Mouse (Mus musculus) midbrain, embryonic 11.5 days (tissue): ENCODE measurements around the gene Clec1b. TPM values are rescaled to one million over a fixed set of nuclear protein-coding genes. Genes with fewer than 3 reads are reported as not detected.

Experiments used
- ATAC-seq: fragments of 200-750 bp; cut with Nextera tagmentation; 2 replicates; pipeline ENCODE4 v1.8.0; 2017; ENCODE audit warnings: moderate TSS enrichment, moderate library complexity; ENCODE audit not compliant: low FRiP score
- DNase-seq: peaks from one replicate; pipeline ENCODE4 v3.0.0; 2015; ENCODE audit warnings: low spot score; ENCODE audit errors: missing footprints
- H3K27ac ChIP-seq: fragments of 300-500 bp; sonication (generic); 2 replicates; pipeline ENCODE4 v1.5.1; 2014; ENCODE audit warnings: low read depth, low read length
- H3K27me3 ChIP-seq: fragments of 300-500 bp; sonication (generic); 2 replicates; pipeline ENCODE4 v1.6.1; 2014; ENCODE audit warnings: mild to moderate bottlenecking, low read length, moderate library complexity, mixed read lengths; ENCODE audit not compliant: control insufficient read depth, insufficient read depth
- H3K36me3 ChIP-seq: fragments of 300-500 bp; sonication (generic); 2 replicates; pipeline ENCODE4 v1.6.1; 2014; ENCODE audit warnings: mild to moderate bottlenecking, low read length, moderate library complexity, mixed read lengths; ENCODE audit not compliant: control insufficient read depth, insufficient read depth
- H3K4me1 ChIP-seq: fragments of 300-500 bp; sonication (generic); 2 replicates; pipeline ENCODE4 v1.6.1; 2014; ENCODE audit warnings: low read length; ENCODE audit not compliant: control insufficient read depth, insufficient read depth
- H3K4me2 ChIP-seq: fragments of 300-500 bp; sonication (generic); 2 replicates; pipeline ENCODE4 v1.6.1; 2014; ENCODE audit warnings: mild to moderate bottlenecking, moderate library complexity
- H3K4me3 ChIP-seq: fragments of 300-500 bp; sonication (generic); 2 replicates; pipeline ENCODE4 v1.5.1; 2014; ENCODE audit warnings: low read depth, low read length
- H3K9ac ChIP-seq: fragments of 300-500 bp; sonication (generic); 2 replicates; pipeline ENCODE4 v1.6.1; 2014; ENCODE audit warnings: low read length
- H3K9me3 ChIP-seq: fragments of 300-500 bp; sonication (generic); 2 replicates; pipeline ENCODE4 v1.6.1; 2016; ENCODE audit warnings: low read length; ENCODE audit not compliant: control insufficient read depth
- WGBS: fragments of 180-500 bp; shearing (Covaris S2); extraction: QIAGEN DNeasy Blood & Tissue Kit; methylation state at CpG from one replicate; pipeline ENCODE4 v1.1.7; 2014; 5-methylcytosine and 5-hydroxymethylcytosine counted together
- polyA plus RNA-seq: library from polyadenylated mRNA; unstranded; fragments of >200 nt; fragmentation: Nextera tagmentation; extraction: Ambion mirVana; gene quantifications from 2 replicates; pipeline ENCODE4 v1.2.1, GENCODE M21; 2014

The Clec1b gene
- polyA plus RNA-seq, 1 experiment from 2014 or later = 11.3 TPM

DNA sequence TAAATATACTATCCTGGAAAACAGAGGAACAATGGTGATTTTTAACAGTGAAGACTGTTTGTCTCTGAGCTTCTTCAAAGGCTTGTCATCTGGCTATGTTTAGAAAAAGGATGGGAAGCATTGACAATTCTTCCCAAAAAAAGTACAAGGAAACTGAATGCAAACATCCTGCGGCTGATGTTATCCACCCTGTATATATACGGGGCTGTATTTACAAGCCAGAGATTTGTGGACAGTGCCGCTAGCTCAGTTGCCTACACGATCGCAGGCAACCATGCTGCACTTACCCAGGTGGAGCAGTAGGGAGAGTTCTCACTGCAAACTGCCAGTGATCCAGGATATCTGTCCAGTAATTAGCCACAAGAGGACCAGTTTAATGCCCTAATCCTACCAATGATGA lies 28.1 kb downstream of the Clec1b start:
- WGBS = 80% methylated on average over 5 of the region's 5 CpGs
- Histone ChIP-seq H3K4me3 (no peak overlapping the region), H3K9ac (no peak overlapping the region), H3K27me3 (no peaks in the 10 kb centered on the region), H3K36me3 (no peaks in the 10 kb centered on the region), H3K9me3 (no peaks in the 10 kb centered on the region), H3K27ac (no peak overlapping the region), H3K4me1 (no peaks in the 10 kb centered on the region), H3K4me2 (no peak overlapping the region)
- ATAC-seq = no peak
- no peak for DNase-seq

DNA sequence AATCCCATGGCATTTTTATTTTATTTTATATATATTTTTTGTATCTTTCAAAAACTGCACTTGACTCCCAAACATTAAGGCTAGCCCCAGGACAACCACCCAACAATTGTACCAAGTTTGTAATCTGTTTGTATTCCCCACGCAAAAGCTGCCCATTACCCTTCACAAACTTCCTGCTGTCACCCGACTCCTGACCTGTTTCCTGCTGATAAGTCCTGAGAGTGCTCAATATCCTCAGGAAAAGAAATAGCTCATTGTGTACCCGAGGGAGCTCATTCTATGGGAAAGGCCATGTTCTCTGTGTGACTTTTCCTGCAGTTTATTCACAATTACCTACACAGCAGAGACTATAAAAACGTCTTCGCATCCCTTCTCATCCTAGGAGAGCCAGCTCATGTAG lies 28.7 kb downstream of the Clec1b start:
- H3K4me3 ChIP-seq = no peak overlapping the region
- no peaks in the 10 kb centered on the region for H3K27me3 ChIP-seq
- H3K9ac ChIP-seq = no peak overlapping the region
- H3K4me2 ChIP-seq = no peak overlapping the region
- ATAC-seq = no peak
- H3K9me3 ChIP-seq = no peaks in the 10 kb centered on the region
- H3K27ac ChIP-seq = no peak overlapping the region
- no peak for DNase-seq
- H3K4me1 ChIP-seq = no peaks in the 10 kb centered on the region
- WGBS = 47% methylated on average over 5 of the region's 5 CpGs
- no peaks in the 10 kb centered on the region for H3K36me3 ChIP-seq

DNA sequence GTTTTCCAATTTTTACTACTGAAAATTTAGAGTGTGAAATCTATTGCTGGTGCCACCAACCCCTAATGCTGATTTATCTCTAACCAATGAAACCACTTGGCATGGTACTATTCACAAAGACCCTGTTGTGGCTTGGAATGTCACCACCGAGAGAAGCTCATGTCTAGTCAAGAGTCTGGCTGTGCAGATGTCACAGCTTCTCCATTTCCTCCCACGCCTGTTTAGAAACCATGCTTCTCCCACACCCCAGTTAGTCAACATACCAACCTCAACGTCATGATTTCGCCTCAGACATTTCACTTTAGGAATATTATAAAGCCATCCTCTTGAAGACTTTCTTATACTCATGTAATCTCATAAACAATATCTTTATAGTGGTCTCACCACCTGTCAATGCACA lies 30.2 kb downstream of the Clec1b start:
- no peak overlapping the region for H3K4me3 ChIP-seq
- DNase-seq (no peak), ATAC-seq (no peak)
- 88% methylated on average over 4 of the region's 4 CpGs for WGBS
- H3K27ac ChIP-seq = no peak overlapping the region
- no peaks in the 10 kb centered on the region for H3K36me3 ChIP-seq
- no peaks in the 10 kb centered on the region for H3K4me1 ChIP-seq
- H3K9me3 ChIP-seq = no peaks in the 10 kb centered on the region
- no peak overlapping the region for H3K9ac ChIP-seq
- no peak overlapping the region for H3K4me2 ChIP-seq
- no peaks in the 10 kb centered on the region for H3K27me3 ChIP-seq

DNA sequence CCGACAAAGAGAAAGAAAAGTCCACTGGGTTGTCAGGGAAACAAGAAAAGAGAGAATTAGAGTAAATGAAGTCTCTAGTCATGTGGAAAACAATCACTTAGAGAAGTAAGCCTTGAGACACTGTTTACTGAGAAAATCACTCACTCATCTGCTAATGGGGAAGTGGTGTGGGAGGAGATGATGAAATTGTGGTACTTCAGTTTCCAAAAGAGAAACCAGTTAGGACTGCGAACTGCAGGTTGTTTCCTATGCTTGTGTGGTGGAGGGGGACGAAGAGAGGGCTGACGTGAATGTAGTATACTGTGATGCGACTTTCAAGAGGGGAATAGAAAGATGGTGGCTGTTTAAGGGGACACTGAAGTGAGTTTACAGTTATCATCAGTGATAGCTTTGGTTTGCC lies 37.1 kb downstream of the Clec1b start:
- Histone ChIP-seq H3K4me1 (no peaks in the 10 kb centered on the region), H3K9me3 (no peaks in the 10 kb centered on the region), H3K27ac (no peak overlapping the region), H3K27me3 (no peaks in the 10 kb centered on the region), H3K9ac (no peak overlapping the region), H3K4me2 (no peak overlapping the region), H3K36me3 (no peaks in the 10 kb centered on the region), H3K4me3 (no peak overlapping the region)
- ATAC-seq (no peak), DNase-seq (no peak)
- 54% methylated on average over 5 of the region's 5 CpGs for WGBS

DNA sequence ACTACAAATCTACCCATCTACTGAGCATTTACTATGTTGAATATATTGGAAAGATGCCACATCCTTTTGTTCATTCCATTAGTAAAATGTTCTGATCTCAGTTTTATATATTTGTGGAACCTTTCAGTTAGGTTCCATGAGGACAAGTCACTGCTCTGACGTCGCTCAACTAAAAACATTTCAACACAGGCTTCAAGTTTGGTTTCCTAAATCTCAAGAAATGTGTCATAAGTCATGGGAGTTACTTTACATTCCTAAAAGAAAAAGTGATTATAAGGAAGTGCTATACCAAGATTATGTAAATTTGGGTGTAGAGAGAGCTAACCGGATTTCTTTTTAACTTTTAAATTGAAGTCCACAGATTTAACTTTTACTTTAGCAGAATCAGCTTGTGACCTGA lies 38.9 kb downstream of the Clec1b start:
- WGBS = 88% methylated on average over 3 of the region's 3 CpGs
- Histone ChIP-seq H3K9ac (no peak overlapping the region), H3K27ac (no peak overlapping the region), H3K4me2 (no peak overlapping the region), H3K9me3 (no peaks in the 10 kb centered on the region), H3K4me1 (no peaks in the 10 kb centered on the region), H3K27me3 (no peaks in the 10 kb centered on the region), H3K36me3 (no peaks in the 10 kb centered on the region), H3K4me3 (no peak overlapping the region)
- DNase-seq = no peak
- ATAC-seq = no peak

DNA sequence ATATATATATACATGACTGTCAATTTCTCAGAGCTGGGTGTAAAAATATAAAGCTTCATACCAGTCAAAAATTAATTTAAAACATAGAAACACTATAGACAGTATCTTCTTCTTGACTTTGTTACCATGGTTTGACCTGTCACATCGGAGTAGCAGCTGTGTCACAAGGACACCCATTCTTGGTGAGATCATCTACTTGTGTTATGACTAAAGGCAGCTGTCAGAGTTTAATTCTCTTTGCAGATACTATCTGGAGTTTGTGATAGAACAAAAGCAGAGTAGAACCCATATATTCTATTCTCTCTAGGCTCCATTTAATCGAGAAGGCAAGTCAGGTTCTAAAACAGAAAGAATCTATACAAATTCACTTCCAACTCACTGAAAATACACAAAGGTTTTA lies 40.9 kb downstream of the Clec1b start:
- Histone ChIP-seq H3K4me1 (no peaks in the 10 kb centered on the region), H3K27ac (no peak overlapping the region), H3K36me3 (no peaks in the 10 kb centered on the region), H3K4me3 (no peak overlapping the region), H3K27me3 (no peaks in the 10 kb centered on the region), H3K9me3 (no peaks in the 10 kb centered on the region), H3K4me2 (no peak overlapping the region), H3K9ac (no peak overlapping the region)
- 91% methylated on average over 2 of the region's 2 CpGs for WGBS
- DNase-seq (no peak), ATAC-seq (no peak)

DNA sequence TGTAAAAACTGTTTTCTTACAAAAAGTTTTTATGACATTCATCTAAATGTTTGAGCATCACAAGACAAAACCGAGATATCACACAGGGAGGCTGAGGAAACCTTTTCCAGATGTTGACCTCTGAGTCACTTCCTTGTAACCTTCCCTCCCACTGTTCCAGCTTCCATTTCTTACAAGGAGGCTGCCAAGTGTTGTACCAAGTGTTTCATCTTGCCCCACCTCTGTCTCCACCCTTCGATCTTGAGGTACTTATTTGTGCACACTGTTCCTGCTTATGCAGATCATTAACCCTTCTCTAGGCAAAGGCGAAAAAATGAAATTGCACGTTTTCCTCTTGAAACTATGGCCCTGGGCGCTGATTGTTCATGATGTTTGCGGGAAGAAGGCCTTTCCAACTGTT lies 52.6 kb downstream of the Clec1b start:
- no peaks in the 10 kb centered on the region for H3K36me3 ChIP-seq
- WGBS = 78% methylated on average over 6 of the region's 6 CpGs
- no peak for DNase-seq

DNA sequence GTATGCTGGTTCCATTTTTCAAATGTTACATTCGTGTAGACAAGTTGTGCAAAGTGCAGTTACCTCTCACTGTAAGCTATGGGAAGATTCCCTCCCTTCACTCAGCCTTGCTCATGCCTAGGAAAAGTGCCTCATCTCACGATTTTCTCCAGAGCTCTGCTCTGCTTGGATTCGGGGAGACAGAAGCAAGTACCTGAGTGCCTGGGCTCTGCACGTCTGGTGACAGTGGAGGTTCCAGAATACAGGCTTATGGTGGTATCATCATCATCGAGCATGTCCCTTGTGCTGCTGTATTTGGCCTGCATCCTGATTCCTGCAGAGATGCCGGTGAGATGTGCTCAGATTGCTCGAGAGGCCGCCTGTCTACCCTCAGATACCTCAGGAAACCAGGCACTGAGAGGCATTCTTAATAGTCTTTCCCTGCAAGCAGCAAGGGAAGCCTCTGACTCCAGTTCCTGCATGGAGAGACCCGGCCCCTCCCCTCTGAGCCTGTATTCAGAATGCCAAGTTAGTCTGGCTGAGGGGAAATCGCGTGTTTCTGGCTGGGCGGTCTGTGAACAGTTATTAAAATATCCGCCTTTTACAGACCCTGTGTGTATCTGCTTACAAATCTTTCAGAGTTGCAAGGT lies 54.4 kb downstream of the Clec1b start, which contains the start of gene Clec1a:
Gene Clec1a (minus strand): TSS at position 590 of the 629 bp plus-strand sequence.
- Histone ChIP-seq H3K4me3 (no peak within 1 kb of the TSS), H3K9me3 (no peaks in the 10 kb centered on the region), H3K9ac (no peak within 1 kb of the TSS), H3K36me3 (no peaks in the 10 kb centered on the region), H3K4me1 (no peaks in the 10 kb centered on the region), H3K4me2 (no peak within 1 kb of the TSS), H3K27me3 (no peaks in the 10 kb centered on the region), H3K27ac (no peak within 1 kb of the TSS)
- WGBS = 66% methylated on average over 13 of the region's 13 CpGs
- ATAC-seq = no peak
- no peak for DNase-seq

More for the DNA sequence above, 52.6 kb downstream of the Clec1b start:
- Histone ChIP-seq H3K27me3 (no peaks in the 10 kb centered on the region), H3K4me3 (no peak overlapping the region), H3K9me3 (no peaks in the 10 kb centered on the region), H3K4me2 (no peak overlapping the region), H3K27ac (no peak overlapping the region), H3K4me1 (no peaks in the 10 kb centered on the region), H3K9ac (no peak overlapping the region)
- no peak for ATAC-seq
